Mouse (Mus musculus) cerebellum, postnatal 4 days (tissue): ENCODE data around the gene Rtn2.

Experiments used
- DNase-seq, 2 experiments: peaks; one replicate each; pipeline ENCODE4 v3.0.0; 2022; ENCODE audit warnings: low spot score in 2 of 2, mixed read lengths in 1 of 2

The Rtn2 gene

DNA sequence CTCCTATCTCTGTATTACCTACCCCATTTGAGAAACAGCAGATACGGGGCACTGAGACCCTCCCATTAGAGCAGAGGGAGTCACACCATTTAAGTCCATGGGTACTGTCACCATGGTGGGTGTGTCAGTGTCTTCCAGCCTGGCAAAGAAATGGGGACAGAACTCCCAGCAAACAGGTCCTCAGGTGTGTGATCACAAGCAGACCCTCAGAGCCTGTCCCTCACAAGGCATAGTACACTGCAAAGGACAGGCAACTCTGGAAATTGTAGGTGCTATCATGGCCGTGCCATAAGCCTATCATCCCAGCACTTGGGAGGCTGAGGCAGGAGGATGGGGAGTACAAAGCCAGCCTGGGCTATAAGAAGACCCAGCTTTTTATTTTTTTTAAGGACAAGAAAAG is 35.8 kb downstream of the Rtn2 start:
- no peak for DNase-seq

DNA sequence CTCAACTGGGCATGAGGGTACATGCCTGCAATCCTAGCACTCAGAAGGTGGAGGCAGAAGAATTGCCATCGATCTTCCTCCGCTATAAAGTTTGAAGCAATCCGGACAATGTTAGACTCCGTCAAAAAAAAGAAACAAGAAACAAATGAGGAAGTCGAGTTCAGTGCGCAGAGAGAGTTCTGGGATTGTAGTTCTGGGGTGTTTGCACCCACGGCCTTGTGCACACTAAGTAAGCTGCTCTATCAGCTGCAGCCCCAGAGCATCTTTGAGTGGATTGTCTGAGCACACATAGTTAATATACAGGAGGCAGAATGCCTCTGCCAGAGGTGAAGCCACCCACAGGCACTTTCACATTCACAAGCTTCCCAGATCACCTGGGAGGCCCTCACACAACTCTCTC is 36.3 kb downstream of the Rtn2 start:
- DNase-seq: no peak

GRCm38 (mm10) chr7:19319458-19319857 is 37.0 kb downstream of the Rtn2 start:
- DNase-seq: no peak

DNA sequence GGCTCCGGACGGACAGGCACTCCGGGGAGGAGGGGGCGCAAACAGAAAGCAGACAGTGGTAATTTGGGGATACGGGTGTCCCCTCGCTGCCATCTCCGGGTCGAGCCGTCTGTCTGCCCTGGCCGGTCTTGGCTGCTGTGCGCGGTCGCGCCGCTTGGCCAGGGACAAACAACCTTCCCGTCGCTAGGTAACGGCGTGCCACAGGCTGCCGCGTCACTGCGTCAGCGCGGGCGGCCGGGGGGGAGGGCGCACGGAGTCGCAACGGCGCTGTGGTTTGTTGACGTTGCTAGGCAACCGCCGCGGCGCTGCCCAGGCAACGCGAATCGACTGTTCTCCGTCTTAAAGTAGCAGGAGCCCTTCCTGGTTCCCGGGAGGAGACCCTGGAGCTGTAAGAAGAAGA is 37.5 kb downstream of the Rtn2 start:
- DNase-seq: peak; percentile 85 to 94

GRCm38 (mm10) chr7:19320637-19321036 is 38.2 kb downstream of the Rtn2 start:
- DNase-seq: no peak

- DNase-seq: no peak
Measured at GRCm38 (mm10) chr7:19321464-19321863, 39.0 kb downstream of the Rtn2 start.

DNA sequence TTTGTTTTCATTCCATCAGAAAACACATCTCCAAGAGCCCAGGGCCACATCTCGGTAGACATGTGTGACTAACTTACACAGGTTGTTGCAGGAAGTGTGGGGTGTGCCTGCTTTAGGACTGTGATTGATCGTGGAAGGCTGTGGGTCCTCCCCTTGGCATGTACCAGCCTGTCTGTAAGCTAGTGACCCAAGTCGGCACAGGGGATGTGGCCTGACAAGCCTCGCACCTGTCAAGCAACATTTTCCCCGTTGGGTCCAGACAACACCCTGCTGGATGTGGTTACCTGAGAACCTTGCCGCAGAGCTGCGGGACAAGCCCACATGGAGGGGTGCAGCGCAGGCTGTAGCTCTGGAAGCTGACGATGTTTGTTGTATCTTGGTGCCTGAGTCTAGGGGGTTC is 40.1 kb downstream of the Rtn2 start:
- no peak for DNase-seq

- DNase-seq: no peak
Measured at GRCm38 (mm10) chr7:19324221-19324620, 41.8 kb downstream of the Rtn2 start.

DNA sequence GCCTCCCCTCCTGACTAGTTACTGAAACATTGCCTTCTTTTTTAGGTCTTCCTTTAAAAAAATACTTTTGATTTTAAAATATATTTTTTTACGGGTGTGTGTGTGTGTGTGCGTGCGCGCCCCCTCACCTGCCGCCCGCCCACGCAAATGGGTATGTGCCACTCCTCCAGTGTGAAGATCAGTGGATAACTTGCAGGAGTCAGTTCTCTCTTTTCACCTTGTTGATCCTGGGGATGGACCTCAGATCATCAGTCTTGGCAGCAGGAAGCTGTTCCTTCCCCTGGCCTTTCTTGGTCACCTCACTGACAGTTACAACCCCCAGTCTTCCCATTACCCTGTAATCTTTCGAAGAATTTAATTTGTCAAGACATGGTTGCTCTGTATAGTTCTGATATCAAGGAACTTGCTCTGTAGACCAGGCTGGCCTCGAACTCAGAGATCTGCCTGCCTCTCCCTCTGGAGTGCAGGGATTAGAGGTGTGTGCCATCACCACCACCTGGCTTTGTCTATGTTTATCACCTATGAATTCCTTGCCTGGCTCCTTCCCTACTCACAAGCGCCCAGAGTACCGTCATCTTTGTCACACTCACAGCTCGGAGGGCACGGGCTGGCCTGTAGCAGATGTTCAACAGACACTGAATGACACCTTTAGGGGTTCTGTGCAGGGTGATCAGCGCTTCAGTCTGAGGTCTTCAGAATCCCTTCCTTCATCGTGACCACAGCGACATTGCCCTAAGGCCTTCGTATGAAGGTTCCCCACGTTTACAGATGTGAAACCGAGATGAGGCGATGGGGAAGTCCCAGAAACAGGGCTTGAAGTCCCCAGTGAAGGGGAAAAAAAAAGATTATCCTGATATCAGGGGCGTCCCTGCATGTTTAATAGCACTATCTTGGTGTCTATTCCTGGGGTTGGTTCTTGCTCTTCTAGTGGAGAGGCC is 43.1 kb downstream of the Rtn2 start:
- DNase-seq: no peak

GRCm38 (mm10) chr7:19326359-19326758 is 43.9 kb downstream of the Rtn2 start:
- DNase-seq: peak in 1 of 2 experiments; percentile 50

DNA sequence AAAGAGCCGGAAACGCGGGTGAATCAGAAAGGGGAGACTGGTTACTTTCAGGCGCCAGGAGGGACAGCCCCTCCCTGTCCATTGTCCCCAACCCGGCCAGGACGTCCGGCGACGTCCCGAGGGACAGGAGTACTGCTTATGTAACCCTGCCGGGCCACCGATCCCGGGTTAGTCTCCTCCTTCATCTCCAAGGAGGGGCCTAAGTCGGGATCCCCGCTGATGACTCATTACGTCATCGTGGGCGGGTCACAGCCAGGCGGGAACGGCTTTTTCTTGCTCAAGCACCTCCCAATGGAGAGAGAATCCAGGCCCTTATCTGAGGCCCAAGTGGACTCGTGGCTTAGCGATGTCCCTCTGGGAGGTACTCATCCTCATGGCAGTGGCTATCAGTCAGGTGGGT is 44.7 kb downstream of the Rtn2 start:
- peak in 1 of 2 experiments; percentile 64 for DNase-seq

GRCm38 (mm10) chr7:19327782-19328181 is 45.4 kb downstream of the Rtn2 start:
- no peak for DNase-seq

- DNase-seq: no peak
Measured at GRCm38 (mm10) chr7:19328425-19328824, 46.0 kb downstream of the Rtn2 start.

DNA sequence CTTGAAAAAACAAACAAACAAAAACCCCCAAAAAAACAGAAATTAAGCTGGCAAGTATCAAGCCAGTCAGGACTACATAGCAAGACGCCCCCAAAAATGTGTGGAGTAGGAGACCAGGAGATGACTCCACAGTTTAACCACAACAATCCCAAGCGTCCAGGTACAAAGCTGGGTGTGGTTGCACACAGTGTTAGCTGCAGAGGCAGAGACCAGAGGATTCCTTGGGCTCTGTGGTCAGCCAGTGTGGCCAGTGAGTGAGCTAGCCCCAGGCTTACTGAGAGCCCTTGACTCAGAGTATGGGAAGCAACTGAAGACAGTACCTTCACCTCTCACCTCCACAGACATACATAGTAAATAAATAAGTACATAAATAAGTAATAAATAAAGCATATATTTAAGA is 49.5 kb downstream of the Rtn2 start:
- no peak for DNase-seq

DNA sequence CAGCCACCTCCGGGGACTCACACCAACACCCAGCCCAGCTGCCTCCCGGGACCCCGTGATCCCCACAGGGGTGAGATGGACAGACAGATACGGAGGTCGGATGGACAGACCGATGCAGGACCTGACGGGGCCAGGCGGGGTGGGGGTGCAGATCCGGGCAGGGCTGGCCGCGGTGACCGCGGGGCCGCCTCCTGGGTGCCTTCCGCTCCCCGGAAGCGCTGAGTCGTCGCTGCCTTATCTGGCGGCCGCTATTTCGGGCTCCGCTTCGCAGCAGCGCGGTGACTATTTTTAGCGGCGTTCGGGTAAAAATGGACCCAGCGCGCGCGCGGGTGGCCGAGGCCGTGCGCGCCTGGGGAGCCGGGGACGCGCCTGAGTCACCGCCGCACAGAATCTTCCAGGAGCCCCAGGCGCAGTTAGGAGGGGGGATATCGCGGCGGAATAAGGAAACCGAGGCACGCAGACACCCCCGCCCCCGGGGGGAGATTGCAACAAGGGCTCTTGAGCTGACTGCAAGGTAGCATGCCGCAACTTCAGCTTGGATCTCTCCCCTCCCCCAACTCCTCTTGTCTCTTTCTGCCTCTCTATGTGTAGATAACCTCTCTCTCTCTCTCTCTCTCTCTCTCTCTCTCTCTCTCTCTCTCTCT is 50.4 kb downstream of the Rtn2 start:
- peak in 1 of 2 experiments; percentile 61 for DNase-seq

- no peak for DNase-seq
Measured at GRCm38 (mm10) chr7:19335583-19335982, 53.2 kb downstream of the Rtn2 start.

DNA sequence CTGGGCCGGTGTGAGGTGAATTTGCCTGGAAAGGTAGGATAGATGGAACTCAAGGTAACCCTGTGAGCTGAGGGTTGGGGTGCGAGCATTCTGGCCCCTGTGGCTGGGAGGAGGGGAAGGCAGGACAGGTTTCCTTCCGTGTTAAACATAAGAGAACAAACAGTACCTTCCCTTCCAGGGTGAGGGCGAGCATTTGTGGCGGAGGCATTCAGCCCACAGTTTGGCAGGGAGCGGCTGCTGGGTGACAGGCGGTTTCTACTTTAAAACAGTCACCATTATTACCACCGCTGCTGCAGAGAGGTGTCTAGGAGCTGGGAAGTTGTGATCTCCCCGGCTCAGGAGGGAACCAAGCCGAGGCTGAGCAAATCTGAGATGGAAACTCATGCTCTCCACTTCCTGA is 54.7 kb downstream of the Rtn2 start:
- DNase-seq: no peak

DNA sequence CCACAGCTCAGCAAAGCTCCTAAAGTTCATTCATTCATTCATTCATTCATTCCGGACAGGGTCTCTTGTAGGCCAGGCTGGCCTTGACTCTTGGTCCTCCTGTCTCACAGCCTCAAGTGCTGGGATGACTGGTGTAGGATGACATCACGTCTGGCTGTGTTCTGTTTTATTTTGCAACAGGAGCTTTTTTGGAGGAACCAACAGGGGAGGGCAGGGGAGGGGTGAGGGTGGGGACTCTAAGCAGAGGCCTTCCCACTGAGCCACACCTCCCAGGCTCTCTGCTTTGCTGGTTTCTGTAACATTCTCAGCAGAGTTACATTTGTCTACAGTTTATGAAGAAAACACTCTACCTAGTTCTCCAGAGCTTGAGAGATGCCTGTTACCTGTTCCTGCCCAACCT is 55.6 kb downstream of the Rtn2 start:
- no peak for DNase-seq

GRCm38 (mm10) chr7:19338596-19338995 is 56.2 kb downstream of the Rtn2 start:
- DNase-seq: no peak

DNA sequence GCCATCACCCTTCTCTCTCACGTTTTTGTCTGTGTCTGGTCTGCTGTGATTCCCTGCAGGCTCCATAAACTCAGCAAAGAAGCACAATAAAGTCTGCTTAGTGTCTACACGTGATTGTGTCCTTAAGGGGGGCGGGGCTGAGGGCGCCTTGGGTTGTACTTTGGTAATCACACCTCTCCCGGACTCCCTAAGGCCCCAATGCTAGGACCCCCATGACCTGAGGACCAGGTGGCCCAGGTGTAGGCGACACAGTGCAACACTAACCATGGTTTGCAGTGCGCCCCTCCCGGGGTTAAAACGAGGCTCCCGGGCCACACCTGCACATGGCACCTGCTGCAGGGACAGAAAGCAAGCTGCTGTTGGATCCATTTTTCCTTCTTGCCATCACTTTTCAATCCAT is 58.8 kb downstream of the Rtn2 start:
- DNase-seq: no peak

- no peak for DNase-seq
Measured at GRCm38 (mm10) chr7:19341761-19342409, 59.5 kb downstream of the Rtn2 start.

GRCm38 (mm10) chr7:19342481-19343027 is 60.1 kb downstream of the Rtn2 start:
- DNase-seq: peak; percentile 86 to 91
